Mouse (Mus musculus) heart, postnatal 0 days (tissue): ENCODE measurements around the gene Kcnip3.

Source experiments
- CTCF ChIP-seq: IDR thresholded peaks from 2 replicates; pipeline ENCODE4 v1.5.1; 2016; ENCODE audit warnings: antibody characterized with exemption, control low read depth, low read depth
- EP300 ChIP-seq: IDR thresholded peaks from 2 replicates; pipeline ENCODE4 v1.6.1; 2016; ENCODE audit warnings: antibody characterized with exemption, low read depth

DNA sequence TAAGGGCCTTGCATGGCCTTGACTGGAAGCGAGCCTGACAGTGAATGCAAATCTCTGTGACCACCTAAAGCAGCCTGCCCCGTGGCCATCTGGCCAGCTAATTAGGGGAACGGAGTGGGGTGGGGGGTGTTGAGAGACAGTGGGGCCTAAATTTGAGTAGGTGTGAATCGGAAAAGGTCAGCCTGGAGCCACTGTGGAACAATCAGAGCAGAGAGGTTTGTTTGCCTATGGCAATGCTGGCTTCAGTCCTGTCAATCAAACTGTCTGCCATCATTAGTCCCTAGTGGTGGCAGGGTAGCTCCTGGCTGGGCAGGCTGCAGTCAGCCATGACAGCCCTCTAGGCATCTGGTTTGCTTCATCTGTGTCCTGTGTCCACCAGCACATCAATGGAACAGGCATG, 10.5 kb downstream of the Kcnip3 start:
- TF ChIP-seq CTCF (no peak), EP300 (no peak)
